Mouse (Mus musculus): ENCODE measurements around the gene Slc37a4. TPM values are rescaled to one million over a fixed set of nuclear protein-coding genes. Genes with fewer than 3 reads are reported as not detected.
"Not testable (repeated sequence)": the region's sequence is repeated elsewhere in the genome, so short reads cannot be mapped to it uniquely, and the experiment has no call there.

The Slc37a4 gene
- 10 to 100 TPM; 24.0 to 29.5 (median 28.1) TPM for total RNA-seq (2022)

GRCm38 (mm10) chr9:44396684-44397411 lies at the start of gene Slc37a4:
TSS of gene Slc37a4 (plus strand) at chr9:44396852.
- DNase-seq (ENCODE audit: low spot score in 2 of 2): peak; percentile 91 to 96

DNA sequence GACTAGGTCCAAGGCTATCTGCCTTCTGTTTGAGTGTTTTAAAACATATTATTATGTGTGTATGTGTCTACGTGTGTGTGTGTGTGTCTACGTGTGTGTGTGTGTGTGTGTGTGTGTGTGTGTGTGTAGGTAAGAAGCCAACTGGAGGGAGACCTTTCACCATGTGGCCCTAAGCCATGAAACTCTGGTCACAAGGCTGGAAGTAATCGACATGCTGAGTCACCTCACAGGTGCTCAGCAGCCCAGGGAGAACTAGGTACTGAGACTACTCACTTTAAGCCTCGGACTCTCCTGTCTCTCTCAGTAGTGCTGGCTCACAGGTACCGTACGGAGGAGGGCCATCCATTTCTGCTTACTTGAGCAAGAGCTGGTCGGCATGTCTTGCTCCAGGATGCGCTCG lies 49.5 kb upstream of the Slc37a4 start:
- DNase-seq (ENCODE audit: low spot score in 2 of 2): no peak

GRCm38 (mm10) chr9:44347621-44348020 lies 49.0 kb upstream of the Slc37a4 start:
- no peak for DNase-seq (ENCODE audit: low spot score in 2 of 2)

- DNase-seq (ENCODE audit: low spot score in 2 of 2): no peak
These were observed 48.1 kb upstream of the Slc37a4 start for GRCm38 (mm10) chr9:44348546-44348945.

GRCm38 (mm10) chr9:44351396-44351795 lies 45.3 kb upstream of the Slc37a4 start:
- DNase-seq (ENCODE audit: low spot score in 2 of 2): no peak

- DNase-seq (ENCODE audit: low spot score in 2 of 2): no peak
These were observed 44.3 kb upstream of the Slc37a4 start for GRCm38 (mm10) chr9:44352337-44352736.

- no peak for DNase-seq (ENCODE audit: low spot score in 2 of 2)
These were observed 43.5 kb upstream of the Slc37a4 start for GRCm38 (mm10) chr9:44353142-44353541.

DNA sequence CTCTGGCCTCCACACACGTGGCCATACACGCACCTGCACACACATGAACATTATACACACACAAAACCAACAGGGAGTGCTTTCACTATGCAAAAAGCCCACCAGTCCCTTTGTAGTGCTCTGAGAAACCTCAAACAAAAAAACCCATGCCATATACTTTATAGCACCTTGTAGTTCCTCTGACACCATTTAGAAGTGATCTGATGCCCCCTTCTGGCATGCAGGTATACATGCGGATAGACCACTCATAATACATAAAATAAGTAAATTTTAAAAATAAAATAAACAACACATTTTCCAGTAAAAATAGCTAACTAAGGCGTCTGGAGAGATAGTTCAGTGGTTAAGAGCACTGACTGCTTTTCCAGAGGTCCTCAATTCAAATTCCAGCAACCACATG lies 39.4 kb upstream of the Slc37a4 start:
- DNase-seq (ENCODE audit: low spot score in 2 of 2): no peak

- DNase-seq (ENCODE audit: low spot score in 2 of 2): peak; percentile 90 to 95
These were observed 35.3 kb upstream of the Slc37a4 start, which contains the start of gene Vps11 for GRCm38 (mm10) chr9:44361190-44361917. TSS of gene Vps11 (minus strand) at chr9:44361670.

GRCm38 (mm10) chr9:44361931-44362330 lies 34.7 kb upstream of the Slc37a4 start:
- DNase-seq (ENCODE audit: low spot score in 2 of 2): not testable (repeated sequence)

- no peak for DNase-seq (ENCODE audit: low spot score in 2 of 2)
These were observed 32.2 kb upstream of the Slc37a4 start for GRCm38 (mm10) chr9:44364480-44364879.

GRCm38 (mm10) chr9:44373386-44373785 lies 23.3 kb upstream of the Slc37a4 start:
- no peak for DNase-seq (ENCODE audit: low spot score in 2 of 2)

- no peak for DNase-seq (ENCODE audit: low spot score in 2 of 2)
These were observed 20.5 kb upstream of the Slc37a4 start for GRCm38 (mm10) chr9:44376141-44376540.

GRCm38 (mm10) chr9:44377335-44377734 lies 19.3 kb upstream of the Slc37a4 start:
- not testable (repeated sequence) for DNase-seq (ENCODE audit: low spot score in 2 of 2)

- DNase-seq (ENCODE audit: low spot score in 2 of 2): no peak
These were observed 18.4 kb upstream of the Slc37a4 start for GRCm38 (mm10) chr9:44378153-44378730.

GRCm38 (mm10) chr9:44379054-44379834 lies 17.4 kb upstream of the Slc37a4 start, which contains the start of gene Hyou1:
TSS of gene Hyou1 (plus strand) at chr9:44379490.
- DNase-seq (ENCODE audit: low spot score in 2 of 2): peak; percentile 98 to 99

- peak in 1 of 2 experiments; percentile 40 for DNase-seq (ENCODE audit: low spot score in 2 of 2)
These were observed 16.8 kb upstream of the Slc37a4 start for GRCm38 (mm10) chr9:44379862-44380261.

- no peak for DNase-seq (ENCODE audit: low spot score in 2 of 2)
These were observed 12.1 kb upstream of the Slc37a4 start for GRCm38 (mm10) chr9:44384596-44384995.

- no peak for DNase-seq (ENCODE audit: low spot score in 2 of 2)
These were observed 9.4 kb upstream of the Slc37a4 start for GRCm38 (mm10) chr9:44387221-44387620.

DNA sequence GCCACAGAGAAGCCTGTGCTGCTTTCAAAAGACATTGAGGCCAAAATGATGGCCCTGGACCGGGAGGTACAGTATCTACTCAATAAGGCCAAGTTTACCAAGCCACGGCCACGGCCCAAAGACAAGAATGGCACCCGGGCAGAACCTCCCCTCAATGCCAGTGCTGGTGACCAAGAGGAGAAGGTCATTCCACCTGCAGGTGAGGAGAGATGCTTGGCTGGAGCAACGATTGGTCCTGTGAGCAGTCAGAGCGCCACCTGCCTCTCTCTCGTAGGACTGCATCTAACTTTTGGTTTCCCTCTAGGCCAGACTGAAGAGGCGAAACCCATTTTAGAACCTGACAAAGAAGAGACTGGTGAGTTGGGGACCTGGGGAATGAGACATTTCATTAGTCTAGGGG lies 7.4 kb upstream of the Slc37a4 start:
- no peak for DNase-seq (ENCODE audit: low spot score in 2 of 2)

DNA sequence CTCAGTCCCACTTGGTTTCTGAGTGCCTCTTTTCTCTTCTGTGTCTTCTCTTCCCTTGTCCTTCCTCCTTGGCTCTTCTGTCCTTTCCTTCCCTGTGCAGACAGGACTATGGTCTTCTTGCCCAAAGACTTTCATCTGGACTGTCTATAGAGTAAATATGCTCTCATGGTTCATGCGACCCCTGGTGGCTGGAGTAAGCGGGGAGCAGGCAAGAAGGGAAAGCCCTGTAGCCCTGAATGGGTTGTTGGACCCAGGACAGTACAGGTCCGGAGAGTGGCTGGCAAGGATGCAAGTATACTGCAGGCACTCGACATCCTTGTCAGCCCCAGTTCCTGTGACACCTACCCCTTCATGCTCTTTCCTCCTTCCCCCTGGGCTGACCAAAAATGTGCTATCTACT lies 5.2 kb upstream of the Slc37a4 start:
- peak in 1 of 2 experiments; percentile 59 for DNase-seq (ENCODE audit: low spot score in 2 of 2)
